Mouse (Mus musculus): ENCODE measurements at regions not wholly inside any gene's neighbourhood (a gene's known extent, or its start where the extent isn't known, plus 50 kb on each side); places are given as distances from the start of the nearest gene placed in this dataset.
A peak's percentile ranks its signal among the peaks of the same experiment; 100 is the strongest.

DNA sequence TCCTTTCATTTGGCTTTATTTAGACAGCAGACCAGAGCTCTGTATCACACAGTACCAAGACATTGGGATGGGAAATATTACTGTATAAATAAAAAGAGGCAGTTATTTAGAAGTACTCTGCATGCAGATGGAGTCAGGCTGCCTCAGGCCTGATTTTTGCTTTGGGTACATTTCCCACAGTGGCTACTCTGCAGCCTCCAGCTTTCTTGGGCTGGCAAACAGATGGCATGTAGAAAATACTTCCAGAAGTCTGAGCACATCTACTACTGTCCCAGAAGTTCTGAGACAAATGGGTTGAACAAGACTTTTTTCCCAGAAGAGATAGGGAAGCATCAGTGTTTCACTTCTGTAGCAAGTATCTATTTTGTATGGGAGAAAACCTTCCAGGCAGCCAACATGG is 229.8 kb upstream of the Far2 start:
- DNase-seq (ENCODE audit: low read depth, low spot score): no peak

- DNase-seq (ENCODE audit: low read depth, low spot score): peak; percentile 69
Observed at GRCm38 (mm10) chr6:147822215-147822614, 224.8 kb upstream of the Far2 start.

DNA sequence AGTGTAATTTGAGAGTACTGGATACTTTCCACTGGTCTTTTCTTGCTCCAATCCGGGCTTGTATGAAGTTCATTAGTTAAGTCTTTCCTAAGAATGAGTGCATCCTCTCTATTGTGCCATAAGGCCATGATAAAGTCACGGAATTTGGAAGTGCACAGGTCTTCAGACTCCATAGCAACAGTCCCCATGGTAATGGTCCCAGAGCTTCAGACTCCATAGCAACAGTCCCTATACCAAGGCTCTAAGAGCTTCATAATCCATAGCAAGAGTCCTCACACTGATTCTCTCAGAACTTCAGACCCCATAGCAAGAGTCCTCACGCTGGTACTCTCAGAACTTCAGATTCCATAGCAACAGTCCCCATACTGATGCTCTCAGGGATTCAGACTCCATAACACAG is 214.5 kb upstream of the Far2 start:
- DNase-seq (ENCODE audit: low read depth, low spot score): no peak

GRCm38 (mm10) chr6:147833501-147833900 is 213.6 kb upstream of the Far2 start:
- DNase-seq (ENCODE audit: low read depth, low spot score): no peak

DNA sequence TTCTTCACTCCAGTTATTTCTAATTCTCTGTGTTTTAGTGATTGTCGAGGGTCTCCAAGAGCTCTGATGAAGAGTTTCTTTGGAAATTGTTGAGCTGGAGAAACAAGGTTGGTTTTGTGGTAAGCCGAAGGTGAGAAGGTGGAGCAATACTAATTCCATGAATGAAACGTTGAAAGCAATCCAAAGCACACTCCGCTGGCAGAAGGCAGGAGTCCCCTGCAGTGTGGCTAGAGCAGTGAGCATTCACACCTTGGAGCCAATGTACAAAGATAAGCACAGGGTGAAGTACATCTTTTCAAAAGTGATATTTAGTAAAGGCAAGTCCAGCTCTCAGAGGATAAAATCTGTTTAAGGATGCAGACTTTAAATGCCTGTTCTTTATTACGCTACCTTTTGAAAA is 208.2 kb upstream of the Far2 start:
- DNase-seq (ENCODE audit: low read depth, low spot score): no peak

DNA sequence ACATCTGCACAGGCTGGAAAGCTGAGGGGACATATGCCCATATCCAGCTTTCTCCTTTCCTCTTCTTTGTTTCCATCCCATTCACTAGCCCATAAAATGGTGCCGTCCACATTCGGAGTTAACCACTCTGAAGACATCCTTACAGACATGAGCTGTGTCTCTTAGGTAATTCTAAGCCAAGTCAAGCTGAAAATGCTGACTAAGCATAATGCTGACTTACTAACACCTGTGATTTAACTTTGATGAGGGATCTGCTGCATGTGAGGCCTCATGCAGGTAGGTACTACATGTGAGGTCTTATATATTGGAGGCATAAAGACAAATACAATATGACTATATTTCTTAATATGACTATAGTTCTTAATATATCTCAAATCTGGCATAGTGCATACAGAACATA is 197.1 kb upstream of the Far2 start:
- DNase-seq (ENCODE audit: low read depth, low spot score): no peak

DNA sequence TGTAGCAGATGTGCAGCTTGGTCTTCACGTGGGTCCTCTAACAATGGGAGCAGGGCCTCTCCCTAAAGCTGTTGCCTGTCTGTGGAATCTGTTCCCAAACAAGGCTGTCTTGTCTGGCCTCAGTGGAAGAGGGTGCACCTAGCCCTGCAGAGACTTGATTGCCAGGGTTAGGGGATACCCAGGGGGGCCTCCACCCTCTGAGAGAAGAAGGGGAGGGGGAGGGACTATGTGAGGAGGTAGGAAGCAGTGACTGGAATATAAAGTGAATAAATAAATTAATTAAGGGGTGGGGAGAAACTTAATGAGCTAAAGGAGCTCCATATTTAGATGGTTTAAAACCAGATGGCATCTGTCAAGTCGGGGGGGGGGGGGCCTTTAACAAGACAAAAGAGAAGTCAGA is 185.9 kb upstream of the Far2 start:
- no peak for DNase-seq (ENCODE audit: low read depth, low spot score)

DNA sequence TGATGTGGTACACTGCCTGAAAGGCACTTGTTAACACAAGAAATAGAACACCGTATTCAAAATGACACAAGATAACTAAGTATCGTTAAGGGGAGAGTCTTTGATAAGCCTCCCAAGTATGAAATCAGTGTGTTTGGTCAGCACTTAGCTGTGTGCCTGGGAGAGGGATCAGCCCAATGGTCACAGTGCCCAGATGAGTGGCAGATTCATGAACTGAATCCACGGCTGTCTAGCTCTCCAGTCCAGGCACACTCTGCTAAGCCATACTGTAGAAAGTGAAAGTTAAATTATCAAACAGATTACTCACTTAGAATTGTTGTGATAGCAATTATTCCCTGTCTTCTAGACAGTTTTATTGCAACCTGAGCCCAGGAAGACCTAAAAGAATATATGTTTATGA is 176.0 kb upstream of the Far2 start:
- no peak for DNase-seq (ENCODE audit: low read depth, low spot score)

GRCm38 (mm10) chr6:147873173-147873572 is 173.9 kb upstream of the Far2 start:
- DNase-seq (ENCODE audit: low read depth, low spot score): no peak

DNA sequence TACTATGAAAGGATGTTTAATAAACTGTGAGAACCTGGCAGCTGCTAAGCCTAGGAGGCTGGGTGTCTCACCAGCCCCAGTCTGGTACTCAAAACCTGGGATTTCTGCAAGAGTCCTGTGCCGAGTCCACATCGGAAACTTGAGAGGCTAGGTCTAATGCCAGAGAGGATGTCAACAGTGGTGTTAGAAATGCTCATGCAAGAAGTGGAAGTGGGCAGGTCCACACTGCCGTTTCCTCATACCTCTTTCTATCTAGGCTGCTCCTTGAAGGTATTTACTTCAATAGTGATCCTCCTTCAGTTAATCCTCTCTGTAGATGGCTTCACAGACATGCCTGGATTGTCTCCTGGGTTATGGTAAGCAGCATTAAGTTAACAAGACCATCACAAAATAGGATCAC is 168.6 kb upstream of the Far2 start:
- DNase-seq (ENCODE audit: low read depth, low spot score): no peak

- no peak for DNase-seq (ENCODE audit: low read depth, low spot score)
Observed at GRCm38 (mm10) chr6:147885902-147886301, 161.2 kb upstream of the Far2 start.

DNA sequence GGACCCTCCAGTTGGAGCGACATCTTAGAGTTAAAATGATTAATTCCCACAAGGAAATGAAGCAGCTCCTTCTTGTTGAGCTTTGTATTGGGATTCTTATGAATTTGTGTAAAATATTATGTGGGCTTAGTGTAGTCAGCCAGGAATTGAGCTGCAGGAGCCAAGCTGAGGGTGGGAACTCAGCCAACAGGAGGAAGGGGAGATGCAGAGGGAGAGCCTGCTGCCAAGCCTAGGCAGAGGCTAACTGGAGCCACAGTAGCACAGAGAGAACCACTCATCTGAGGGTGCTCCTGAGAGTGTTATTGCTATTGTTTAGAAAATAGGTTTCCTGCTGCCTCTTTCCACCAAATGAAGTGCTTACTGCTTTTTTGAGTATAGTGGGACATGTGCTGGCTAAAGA is 127.4 kb upstream of the Far2 start:
- DNase-seq (ENCODE audit: low read depth, low spot score): no peak

DNA sequence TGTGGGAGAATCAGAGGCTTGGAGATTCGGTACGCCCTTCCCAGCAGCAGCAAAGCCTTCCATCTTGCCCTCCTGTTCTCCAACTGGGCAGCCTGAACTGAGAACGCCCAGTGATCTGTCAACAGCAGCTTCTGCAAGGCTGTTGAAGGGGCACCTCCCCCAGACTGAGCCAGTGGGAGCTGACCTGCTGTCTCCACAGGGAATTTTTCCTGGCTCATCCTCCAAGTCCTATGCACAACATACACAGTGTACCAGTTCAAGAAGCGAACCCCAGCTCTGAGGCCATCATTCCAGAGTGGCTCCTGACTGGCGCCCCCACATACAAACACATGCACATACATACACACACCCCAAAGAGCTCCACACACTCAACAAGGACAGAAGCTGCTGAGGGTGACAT is 126.0 kb upstream of the Far2 start:
- DNase-seq (ENCODE audit: low read depth, low spot score): no peak

GRCm38 (mm10) chr6:147922506-147922905 is 124.6 kb upstream of the Far2 start:
- no peak for DNase-seq (ENCODE audit: low read depth, low spot score)

GRCm38 (mm10) chr6:147923246-147923645 is 123.8 kb upstream of the Far2 start:
- no peak for DNase-seq (ENCODE audit: low read depth, low spot score)

DNA sequence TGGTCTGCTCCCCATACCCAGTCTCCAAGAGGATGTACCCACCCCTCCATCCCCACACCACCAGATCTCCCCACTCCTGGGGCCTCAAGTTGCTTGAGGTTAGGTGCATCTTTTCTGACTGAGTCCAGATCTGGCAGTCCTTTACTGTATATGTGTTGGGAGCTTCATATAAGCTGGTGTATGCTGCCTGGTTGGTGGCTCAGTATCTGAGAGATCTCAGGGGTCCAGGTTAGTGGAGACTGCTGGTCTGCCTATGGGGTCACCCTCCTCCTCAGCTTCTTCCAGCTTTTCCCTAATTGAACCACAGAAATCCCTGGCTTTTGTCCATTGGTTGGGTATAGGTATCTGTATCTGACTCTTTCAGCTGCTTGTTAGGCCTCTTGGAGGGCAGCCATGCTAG is 118.1 kb upstream of the Far2 start:
- no peak for DNase-seq (ENCODE audit: low read depth, low spot score)

DNA sequence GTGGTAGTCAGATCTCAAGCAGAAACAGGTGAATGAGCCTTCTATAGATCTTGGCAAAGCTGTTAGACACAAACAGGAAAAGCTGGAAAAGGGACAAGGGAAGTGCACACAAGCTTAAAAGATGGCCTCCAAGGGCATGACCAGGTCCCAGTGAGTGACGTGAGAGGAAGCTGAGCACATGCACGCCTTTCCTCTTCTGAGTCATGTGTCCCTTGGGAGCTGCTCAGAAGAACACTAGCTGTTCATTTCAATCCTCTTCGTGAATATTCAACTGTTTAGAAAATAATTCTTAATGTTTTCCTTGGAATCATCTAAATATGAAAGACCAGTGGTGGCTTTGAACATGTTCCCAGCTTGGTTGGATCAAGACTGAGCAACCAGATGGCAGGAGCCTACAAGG is 103.0 kb upstream of the Far2 start:
- peak; percentile 70 for DNase-seq (ENCODE audit: low read depth, low spot score)

GRCm38 (mm10) chr6:147944940-147945676 is 102.0 kb upstream of the Far2 start:
- DNase-seq (ENCODE audit: low read depth, low spot score): peak; percentile 73

- no peak for DNase-seq (ENCODE audit: low read depth, low spot score)
Observed at GRCm38 (mm10) chr6:147947997-147948396, 99.1 kb upstream of the Far2 start.

- DNase-seq (ENCODE audit: low read depth, low spot score): no peak
Observed at GRCm38 (mm10) chr6:147951642-147952041, 95.4 kb upstream of the Far2 start.

- no peak for DNase-seq (ENCODE audit: low read depth, low spot score)
Observed at GRCm38 (mm10) chr6:147953058-147953679, 93.9 kb upstream of the Far2 start.

- peak; percentile 14 for DNase-seq (ENCODE audit: low read depth, low spot score)
Observed at GRCm38 (mm10) chr6:147953753-147954152, 93.3 kb upstream of the Far2 start.

DNA sequence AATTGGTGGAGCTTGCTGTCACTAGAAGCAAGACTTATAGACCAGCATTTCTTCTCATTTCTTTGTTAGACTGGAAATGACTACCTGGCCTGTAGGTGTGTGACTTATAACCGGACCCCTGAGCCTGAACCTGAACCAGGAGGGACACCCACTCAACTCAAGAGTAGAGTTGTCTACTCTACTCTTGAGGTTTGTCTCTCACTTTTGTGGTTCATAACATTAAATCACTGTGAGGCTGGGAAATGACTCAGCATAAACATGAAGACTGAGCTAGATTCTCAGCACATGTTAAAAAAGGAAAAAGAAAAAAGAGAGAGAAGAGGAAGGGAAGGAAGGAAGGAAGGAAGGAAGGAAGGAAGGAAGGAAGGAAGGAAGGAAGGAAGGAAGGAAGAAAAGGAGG is 92.8 kb upstream of the Far2 start:
- DNase-seq (ENCODE audit: low read depth, low spot score): no peak
